In the genomic region with DNA sequence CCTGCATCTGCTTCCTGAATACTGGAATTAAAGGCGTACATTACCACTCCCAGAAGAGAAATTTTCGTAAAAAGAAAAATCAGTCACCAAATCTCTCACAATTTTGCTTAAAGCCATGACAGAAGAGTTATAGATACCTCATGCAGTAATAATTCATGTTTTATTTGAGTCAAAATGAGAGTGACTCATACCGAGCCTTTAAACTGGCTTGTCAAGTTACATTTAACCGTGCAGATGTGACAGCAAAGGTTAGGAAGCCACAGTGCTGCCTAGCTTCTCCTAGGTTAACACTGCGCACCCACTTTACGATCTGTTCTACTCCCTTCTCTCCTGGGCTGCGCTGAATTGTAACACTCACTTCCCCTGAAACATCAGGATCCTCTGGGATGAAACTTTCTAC, we compare ENCODE assay signal across 13 mouse cellular contexts.
"Had no signal": no experiment of that assay in that cellular context is flagged by ENCODE, and none has a peak within 500 bp of the region (broad histone marks: within the 10 kb centered on the region; RNA-seq: fewer than 3 reads in every experiment).

No protein-coding gene starts in this region.

- H3K4me2 ChIP-seq: limb, embryonic 13.5 days; liver, embryonic 11.5 days; liver, embryonic 15.5 days; midbrain, embryonic 13.5 days had no signal

- H3K4me1 ChIP-seq: liver, embryonic 15.5 days had no signal

- H3K4me3 ChIP-seq: limb, embryonic 13.5 days; liver, embryonic 15.5 days; midbrain, embryonic 13.5 days had no signal

- DNase-seq: kidney, postnatal 36 days; left cerebral cortex, postnatal 4 days; lung, adult 2 months; lung, postnatal 36 days; spleen, adult 18-20 months; thymus, adult 18-20 months; thymus, postnatal 25 days had no signal

- H3K9ac ChIP-seq: limb, embryonic 13.5 days; liver, embryonic 15.5 days; midbrain, embryonic 13.5 days had no signal

- ATAC-seq: lung, postnatal 0 days; midbrain, embryonic 13.5 days had no signal

- H3K9me3 ChIP-seq: limb, embryonic 13.5 days; liver, embryonic 15.5 days; midbrain, embryonic 13.5 days had no signal

- H3K36me3 ChIP-seq: limb, embryonic 13.5 days; liver, embryonic 15.5 days had no signal

- H3K27ac ChIP-seq: kidney, postnatal 0 days; limb, embryonic 13.5 days; liver, embryonic 15.5 days; midbrain, embryonic 13.5 days had no signal

- H3K27me3 ChIP-seq: limb, embryonic 13.5 days; liver, embryonic 15.5 days; midbrain, embryonic 13.5 days had no signal
